Mouse (Mus musculus) liver, adult 10 weeks (tissue): ENCODE data around the gene Haspin. TPM values are rescaled to one million over a fixed set of nuclear protein-coding genes. Genes with fewer than 3 reads are reported as not detected.

ENCODE experiments used
- polyA plus RNA-seq: library from polyadenylated mRNA; stranded (reverse); fragments of 350-450 nt; fragmentation: Illumina TruSeq; extraction: RNeasy Lipid Tissue Mini Kit (QIAGEN cat#74804); gene quantifications from one replicate; pipeline ENCODE4 v1.2.3, GENCODE M21; 2014; ENCODE audit warnings: low read depth, low replicate concordance

Gene Haspin
- 0.21 TPM for polyA plus RNA-seq

DNA sequence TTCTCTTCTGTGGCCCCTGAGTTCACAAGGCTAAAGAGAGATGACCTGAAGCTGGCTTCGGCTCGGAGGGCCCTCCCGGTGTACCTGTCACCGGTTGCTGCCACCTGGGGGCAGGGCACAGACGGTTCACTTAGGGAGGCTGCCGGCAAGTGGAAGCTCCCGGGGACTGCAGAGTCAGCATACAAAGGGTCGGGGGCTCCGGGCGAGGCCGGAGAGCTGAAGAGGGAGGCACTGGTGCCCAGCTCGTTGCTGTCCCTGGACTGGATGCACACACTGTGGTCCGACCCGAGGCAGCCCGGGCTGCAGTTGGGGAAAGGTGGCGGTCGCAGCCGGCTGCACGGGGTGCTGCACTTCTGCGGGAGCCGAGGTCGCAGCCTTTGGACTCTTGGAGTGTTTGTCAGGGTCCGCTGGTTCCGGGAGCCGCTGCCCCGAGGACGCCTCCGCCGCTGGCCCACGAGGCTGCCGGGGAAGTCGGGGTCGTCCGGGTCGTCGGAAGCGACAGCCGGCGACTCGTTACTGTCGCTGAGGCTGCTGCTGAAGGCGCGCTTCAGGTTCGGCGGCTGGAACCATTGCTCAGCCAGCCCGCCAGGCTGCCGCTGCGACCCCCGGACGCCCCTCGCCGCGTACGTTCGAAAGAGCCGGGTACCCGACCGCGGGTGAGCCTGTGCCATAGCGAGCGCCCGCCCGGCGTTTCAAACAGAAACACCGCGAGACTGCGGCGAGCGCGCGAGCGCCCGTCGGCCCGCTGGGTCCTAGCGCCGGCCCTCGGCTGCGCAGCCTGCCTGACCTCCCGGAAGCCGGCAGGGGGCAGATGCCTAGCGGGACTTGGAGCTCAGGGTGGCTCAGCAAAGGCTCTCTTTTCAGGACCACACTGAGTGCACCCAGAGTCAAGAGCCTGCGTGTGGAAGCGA, at the start of gene Haspin:
Gene Haspin (minus strand): TSS at position 704 of the 911 bp plus-strand sequence.

DNA sequence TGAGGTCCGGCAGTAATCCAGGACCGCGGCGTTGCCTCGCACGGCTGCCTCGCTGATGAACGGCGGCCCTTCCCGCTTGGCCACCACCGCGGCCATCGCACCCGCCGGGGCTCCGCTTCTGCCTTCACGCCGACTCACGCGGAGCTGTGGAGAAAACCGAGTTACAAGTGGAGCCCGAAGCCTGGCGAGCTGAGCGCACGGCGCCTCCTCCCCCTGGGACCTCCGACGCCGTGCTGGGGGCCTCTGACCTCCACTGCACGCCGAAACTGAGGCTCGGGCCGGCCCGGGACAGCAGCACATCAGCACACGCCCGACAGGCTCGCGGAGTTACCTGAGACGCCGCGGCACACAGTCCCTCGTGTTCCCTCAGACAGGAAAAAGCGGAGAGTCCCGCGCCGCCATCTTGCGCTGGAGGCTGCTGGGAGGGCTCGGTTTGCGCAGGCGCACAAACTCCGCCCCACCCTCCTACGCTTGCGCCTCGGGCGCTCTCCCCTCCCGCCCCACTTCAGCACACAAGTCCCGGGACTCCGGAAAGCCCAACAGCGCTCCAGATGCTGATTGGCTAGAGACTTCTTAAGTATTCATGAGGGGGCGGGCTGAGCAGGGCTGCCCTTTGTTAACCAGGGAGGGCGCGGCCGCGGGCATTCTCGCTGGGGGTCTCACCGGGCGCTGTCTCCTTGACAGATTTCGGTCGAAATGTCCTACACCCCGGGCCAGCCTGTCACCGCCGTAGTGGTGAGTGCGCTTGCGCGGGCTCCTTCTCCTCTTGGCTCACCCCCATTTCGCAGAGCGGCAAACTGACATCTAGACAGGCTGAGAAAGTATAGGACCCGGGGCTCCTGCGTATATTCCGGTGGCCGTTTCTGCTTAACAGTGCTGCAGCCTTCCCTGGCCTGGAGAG, 38.8 kb upstream of the Haspin start, which contains the start of the genes Emc6 and Tax1bp3:
Gene Emc6 (minus strand): TSS at position 430 of the 901 bp plus-strand sequence.
Gene Tax1bp3 (plus strand): TSS at position 476 of the 901 bp plus-strand sequence.

DNA sequence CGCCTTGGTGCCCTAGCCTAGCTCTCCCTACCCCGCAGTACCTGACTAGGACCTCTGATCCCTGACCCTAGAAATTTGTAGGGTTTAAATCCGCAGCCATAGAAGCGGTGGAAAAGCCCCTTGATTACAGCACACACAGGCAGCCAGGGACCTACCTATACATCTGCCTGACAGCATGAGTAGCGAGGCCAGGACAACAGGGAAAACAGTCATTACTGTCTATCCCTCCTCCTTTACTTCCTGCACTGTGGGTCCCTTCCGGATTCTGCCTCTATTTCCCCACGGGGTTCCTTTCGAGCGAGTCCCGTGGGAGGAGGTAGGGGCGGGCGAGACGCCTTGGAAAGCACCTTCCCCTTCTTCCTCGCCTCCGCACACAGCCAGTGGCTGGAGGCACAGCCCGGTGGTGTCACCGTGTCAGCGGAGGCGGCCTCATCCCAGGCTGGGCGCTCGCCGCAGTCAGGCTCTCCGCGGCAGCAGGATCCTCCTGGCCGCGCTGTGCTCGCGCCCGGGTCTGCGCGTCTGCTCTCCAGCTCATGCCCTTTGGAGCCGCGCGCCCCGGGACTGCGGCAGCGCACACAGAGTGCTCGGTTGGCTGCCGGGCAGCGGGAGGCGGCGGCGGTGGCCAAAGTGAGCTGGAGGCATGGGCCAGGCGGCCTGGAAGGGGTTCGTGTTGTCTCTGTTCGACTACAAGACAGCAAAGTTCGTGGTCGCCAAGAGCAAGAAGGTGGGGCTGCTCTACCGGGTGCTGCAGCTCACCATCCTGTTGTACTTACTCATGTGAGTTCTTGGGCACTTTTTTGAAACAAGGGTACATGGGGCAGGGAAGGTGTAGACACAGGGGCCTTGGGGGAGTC, 22.1 kb upstream of the Haspin start, which contains the start of gene P2rx5:
Gene P2rx5 (plus strand): TSS at position 465 of the 854 bp plus-strand sequence.

DNA sequence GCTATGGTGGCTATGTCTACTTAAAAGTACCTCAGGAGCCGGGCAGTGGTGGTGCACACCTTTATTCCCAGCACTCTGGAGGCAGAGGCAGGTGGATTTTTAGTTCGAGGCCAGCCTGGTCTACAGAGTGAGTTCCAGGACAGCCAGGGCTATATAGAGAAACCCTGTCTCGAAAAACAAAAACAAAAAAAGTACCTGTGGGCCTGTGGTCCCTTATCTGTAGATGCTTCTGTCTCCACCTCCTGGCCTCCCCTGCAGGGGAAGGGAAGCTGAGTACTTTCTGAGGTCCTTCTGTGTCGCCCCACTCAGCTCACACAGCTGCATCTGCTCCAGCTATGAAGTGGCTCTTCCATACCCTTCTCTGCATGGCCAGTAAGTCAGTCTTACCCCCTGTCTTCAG, 47.8 kb downstream of the Haspin start, which contains the start of gene Itgae:
Gene Itgae (plus strand): TSS at position 301 of the 400 bp plus-strand sequence.

Other genes with a start within 250 kb of the Haspin start
- 0.34 TPM for gene Atp2a3, start 177.1 kb downstream of the Haspin start, polyA plus RNA-seq
- gene P2rx1, start 139.2 kb downstream of the Haspin start, polyA plus RNA-seq, result not detected
- gene Camkk1, start 119.3 kb downstream of the Haspin start, polyA plus RNA-seq, result not detected
- gene Ncbp3, start 90.5 kb downstream of the Haspin start, polyA plus RNA-seq, result 3.2 TPM
- gene Itgae, start 47.7 kb downstream of the Haspin start, polyA plus RNA-seq, result 0.13 TPM
- not detected for gene P2rx5, start 22.1 kb upstream of the Haspin start, polyA plus RNA-seq
- gene Emc6, start 38.7 kb upstream of the Haspin start, polyA plus RNA-seq, result 45.7 TPM
- 9.5 TPM for gene Tax1bp3, start 38.8 kb upstream of the Haspin start, polyA plus RNA-seq
- gene Ctns, start 60.7 kb upstream of the Haspin start, polyA plus RNA-seq, result 7.8 TPM
- gene Shpk, start 61.2 kb upstream of the Haspin start, polyA plus RNA-seq, result 20.3 TPM
- gene Trpv1, start 96.0 kb upstream of the Haspin start, polyA plus RNA-seq, result not detected
- not detected for gene Trpv3, start 129.1 kb upstream of the Haspin start, polyA plus RNA-seq
- gene Aspa, start 191.3 kb upstream of the Haspin start, polyA plus RNA-seq, result 63.7 TPM
- 0.29 TPM for gene Gm49340, start 191.4 kb upstream of the Haspin start, polyA plus RNA-seq
- 25.1 TPM for gene Spata22, start 191.4 kb upstream of the Haspin start, polyA plus RNA-seq
- not detected for gene Olfr20, start 212.5 kb upstream of the Haspin start, polyA plus RNA-seq
- not detected for gene Olfr376, start 233.0 kb upstream of the Haspin start, polyA plus RNA-seq